Mouse (Mus musculus): ENCODE results near the gene Foxe3. TPM values are rescaled to one million over a fixed set of nuclear protein-coding genes. Genes with fewer than 3 reads are reported as not detected.
A peak's percentile ranks its signal among the peaks of the same experiment; 100 is the strongest.

Gene Foxe3
- polyA plus RNA-seq, 1 experiment from 2014 or later: not detected

DNA sequence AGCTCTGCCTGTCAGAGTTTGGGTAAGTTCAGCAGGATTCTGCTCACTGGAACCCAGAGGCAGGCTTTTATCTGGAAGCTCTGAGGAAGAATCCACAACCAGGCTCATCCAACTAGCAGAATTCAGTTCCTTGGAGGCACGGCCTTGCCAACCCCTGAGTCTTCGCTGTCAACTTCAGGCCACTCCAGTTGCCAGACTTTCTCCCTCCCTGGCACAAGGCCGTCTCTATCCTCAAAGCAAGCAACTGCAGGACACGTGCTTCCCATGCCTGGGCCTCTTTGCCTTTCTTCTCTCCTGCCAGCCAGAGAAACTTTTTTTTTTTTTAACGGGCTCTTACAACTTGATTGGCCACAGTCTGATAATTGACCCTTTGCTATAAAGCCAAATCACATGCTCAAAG, 19.2 kb upstream of the Foxe3 start:
- Histone ChIP-seq H3K4me2 (no peak overlapping the region), H3K9ac (no peak overlapping the region), H3K36me3 (replicated peaks) (no peaks in the 10 kb centered on the region), H3K27me3 (peaks cover 31% of the 10 kb centered on the region), H3K4me1 (replicated peaks) (no peaks in the 10 kb centered on the region), H3K9me3 (replicated peaks) (no peaks in the 10 kb centered on the region), H3K4me3 (replicated peaks) (no peak overlapping the region), H3K27ac (replicated peaks) (no peak overlapping the region)
- ATAC-seq (ENCODE audit: insufficient read depth): no peak
- 48% methylated on average over 5 of the region's 5 CpGs for WGBS (ENCODE audit: insufficient replicate concordance)

- peaks cover 19% of the 10 kb centered on the region for H3K27me3 ChIP-seq
- no peak for ATAC-seq (ENCODE audit: insufficient read depth)
- H3K27ac ChIP-seq (replicated peaks): no peak overlapping the region
- no peak overlapping the region for H3K4me3 ChIP-seq (replicated peaks)
- no peaks in the 10 kb centered on the region for H3K9me3 ChIP-seq (replicated peaks)
- no peaks in the 10 kb centered on the region for H3K4me1 ChIP-seq (replicated peaks)
- no peaks in the 10 kb centered on the region for H3K36me3 ChIP-seq (replicated peaks)
- H3K9ac ChIP-seq: no peak overlapping the region
- WGBS (ENCODE audit: insufficient replicate concordance): 40% methylated on average over 8 of the region's 8 CpGs
- no peak overlapping the region for H3K4me2 ChIP-seq
Observed at GRCm38 (mm10) chr4:114942583-114942982, 16.8 kb upstream of the Foxe3 start.

GRCm38 (mm10) chr4:114942112-114942511, 16.3 kb upstream of the Foxe3 start:
- Histone ChIP-seq H3K27ac (replicated peaks) (no peak overlapping the region), H3K27me3 (peaks cover 21% of the 10 kb centered on the region), H3K9ac (no peak overlapping the region), H3K4me2 (no peak overlapping the region), H3K36me3 (replicated peaks) (no peaks in the 10 kb centered on the region), H3K9me3 (replicated peaks) (no peaks in the 10 kb centered on the region), H3K4me1 (replicated peaks) (no peaks in the 10 kb centered on the region), H3K4me3 (replicated peaks) (no peak overlapping the region)
- WGBS (ENCODE audit: insufficient replicate concordance): 34% methylated on average over 4 of the region's 4 CpGs
- ATAC-seq (ENCODE audit: insufficient read depth): no peak

DNA sequence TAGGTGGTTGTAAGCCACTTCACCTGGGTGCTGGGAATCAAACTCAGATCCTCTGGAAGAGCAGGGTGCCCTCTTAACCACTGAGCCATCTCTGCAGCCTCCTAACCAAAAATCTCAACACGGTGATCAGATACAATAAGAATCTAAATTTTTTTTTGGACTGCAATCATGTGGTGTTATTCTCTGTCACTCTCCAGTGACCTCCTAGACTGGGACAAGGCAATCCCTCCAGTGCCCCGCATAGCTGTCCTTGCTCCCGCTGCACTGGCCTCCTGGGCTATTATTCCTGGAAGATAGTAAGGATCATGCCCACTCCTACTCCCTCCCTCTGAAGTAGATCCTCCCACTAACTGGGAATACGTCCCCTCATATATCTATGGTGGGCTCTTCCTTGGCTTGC, 15.5 kb upstream of the Foxe3 start:
- no peak overlapping the region for H3K9ac ChIP-seq
- 64% methylated on average over 4 of the region's 4 CpGs for WGBS (ENCODE audit: insufficient replicate concordance)
- H3K9me3 ChIP-seq (replicated peaks): no peaks in the 10 kb centered on the region
- no peak for ATAC-seq (ENCODE audit: insufficient read depth)
- H3K4me3 ChIP-seq (replicated peaks): no peak overlapping the region
- no peak overlapping the region for H3K27ac ChIP-seq (replicated peaks)
- no peaks in the 10 kb centered on the region for H3K36me3 ChIP-seq (replicated peaks)
- no peak overlapping the region for H3K4me2 ChIP-seq
- no peaks in the 10 kb centered on the region for H3K4me1 ChIP-seq (replicated peaks)
- H3K27me3 ChIP-seq: peaks cover 21% of the 10 kb centered on the region

DNA sequence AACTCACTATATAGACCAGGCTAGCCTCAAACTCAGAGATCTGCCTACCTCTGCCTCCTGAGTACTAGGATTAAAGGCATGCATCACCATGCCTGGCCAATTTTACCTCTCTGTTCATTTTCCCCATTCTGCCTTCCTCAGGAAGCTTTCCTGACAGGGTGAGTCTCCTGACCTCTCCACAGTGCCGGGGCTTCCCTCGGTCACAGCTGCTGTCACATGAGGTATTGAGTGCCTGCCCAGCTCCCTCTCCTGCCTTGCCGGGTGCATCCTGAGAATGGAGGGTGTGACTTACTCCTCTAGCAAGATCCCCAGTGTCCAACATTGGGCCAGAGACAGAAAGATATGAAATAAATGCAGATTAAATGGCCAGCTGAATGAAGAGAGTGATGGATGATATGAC, 12.4 kb upstream of the Foxe3 start:
- Histone ChIP-seq H3K27ac (replicated peaks) (no peak overlapping the region), H3K27me3 (peaks cover 13% of the 10 kb centered on the region), H3K4me2 (no peak overlapping the region), H3K4me3 (replicated peaks) (no peak overlapping the region), H3K4me1 (replicated peaks) (no peaks in the 10 kb centered on the region), H3K9me3 (replicated peaks) (no peaks in the 10 kb centered on the region), H3K9ac (no peak overlapping the region), H3K36me3 (replicated peaks) (no peaks in the 10 kb centered on the region)
- WGBS (ENCODE audit: insufficient replicate concordance): 46% methylated on average over 3 of the region's 3 CpGs
- no peak for ATAC-seq (ENCODE audit: insufficient read depth)

- peaks cover 18% of the 10 kb centered on the region for H3K27me3 ChIP-seq
- H3K4me1 ChIP-seq (replicated peaks): no peaks in the 10 kb centered on the region
- 42% methylated on average over 4 of the region's 4 CpGs for WGBS (ENCODE audit: insufficient replicate concordance)
- ATAC-seq (ENCODE audit: insufficient read depth): no peak
- H3K9ac ChIP-seq: no peak overlapping the region
- H3K4me3 ChIP-seq (replicated peaks): no peak overlapping the region
- H3K9me3 ChIP-seq (replicated peaks): no peaks in the 10 kb centered on the region
- no peak overlapping the region for H3K27ac ChIP-seq (replicated peaks)
- no peaks in the 10 kb centered on the region for H3K36me3 ChIP-seq (replicated peaks)
- H3K4me2 ChIP-seq: no peak overlapping the region
Observed at GRCm38 (mm10) chr4:114937459-114938047, 11.7 kb upstream of the Foxe3 start.

GRCm38 (mm10) chr4:114934188-114934587, 8.4 kb upstream of the Foxe3 start:
- Histone ChIP-seq H3K9ac (no peak overlapping the region), H3K9me3 (replicated peaks) (no peaks in the 10 kb centered on the region), H3K4me3 (replicated peaks) (no peak overlapping the region), H3K27ac (replicated peaks) (no peak overlapping the region), H3K4me2 (no peak overlapping the region), H3K36me3 (replicated peaks) (no peaks in the 10 kb centered on the region), H3K27me3 (peaks cover 34% of the 10 kb centered on the region), H3K4me1 (replicated peaks) (no peaks in the 10 kb centered on the region)
- 52% methylated on average over 6 of the region's 6 CpGs for WGBS (ENCODE audit: insufficient replicate concordance)
- no peak for ATAC-seq (ENCODE audit: insufficient read depth)

DNA sequence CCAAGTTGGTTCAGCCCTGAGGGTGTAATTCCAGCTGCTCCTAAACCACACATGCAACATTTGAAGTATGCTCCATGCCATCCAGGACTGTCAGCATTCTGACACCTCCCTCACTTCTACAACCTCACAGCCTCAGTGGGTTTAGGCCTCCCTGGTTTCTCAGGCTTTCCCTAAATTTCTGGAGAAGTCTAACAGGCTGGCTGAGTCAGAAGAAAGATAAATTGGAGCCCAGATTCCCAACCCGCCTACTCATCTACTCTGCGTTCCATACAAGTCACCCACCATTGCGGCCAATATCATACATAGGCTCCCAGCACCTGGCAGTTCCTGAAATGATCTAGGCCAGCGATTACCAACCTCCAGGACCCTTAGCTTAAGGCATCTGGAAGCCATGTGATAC, 6.9 kb upstream of the Foxe3 start:
- H3K27me3 ChIP-seq: peaks cover 48% of the 10 kb centered on the region
- no peak for ATAC-seq (ENCODE audit: insufficient read depth)
- no peak overlapping the region for H3K4me2 ChIP-seq
- H3K9me3 ChIP-seq (replicated peaks): no peaks in the 10 kb centered on the region
- H3K4me3 ChIP-seq (replicated peaks): no peak overlapping the region
- H3K9ac ChIP-seq: no peak overlapping the region
- no peaks in the 10 kb centered on the region for H3K4me1 ChIP-seq (replicated peaks)
- H3K27ac ChIP-seq (replicated peaks): no peak overlapping the region
- no peaks in the 10 kb centered on the region for H3K36me3 ChIP-seq (replicated peaks)
- 62% methylated on average over 4 of the region's 4 CpGs for WGBS (ENCODE audit: insufficient replicate concordance)

DNA sequence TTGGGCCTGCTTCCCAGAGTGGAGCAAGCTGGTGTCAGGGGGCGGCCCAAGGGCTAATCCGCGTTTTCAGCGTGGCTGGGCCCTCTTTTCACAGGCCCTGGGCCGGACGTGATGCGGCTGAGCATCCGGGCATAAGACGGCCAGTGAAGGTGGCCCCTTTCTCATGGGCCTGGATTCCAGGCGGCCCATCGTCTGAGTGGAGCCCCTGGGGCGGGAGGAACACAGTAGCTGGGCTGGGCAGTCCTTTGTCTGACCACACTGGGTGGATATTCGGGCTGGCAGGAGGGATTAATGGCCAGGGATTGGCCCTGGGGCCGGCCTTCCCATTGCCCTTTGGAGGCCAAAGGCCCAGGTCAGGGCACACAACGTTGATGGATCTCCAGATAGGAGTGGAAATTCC, 3.3 kb upstream of the Foxe3 start:
- H3K27me3 ChIP-seq: peaks cover 78% of the 10 kb centered on the region

DNA sequence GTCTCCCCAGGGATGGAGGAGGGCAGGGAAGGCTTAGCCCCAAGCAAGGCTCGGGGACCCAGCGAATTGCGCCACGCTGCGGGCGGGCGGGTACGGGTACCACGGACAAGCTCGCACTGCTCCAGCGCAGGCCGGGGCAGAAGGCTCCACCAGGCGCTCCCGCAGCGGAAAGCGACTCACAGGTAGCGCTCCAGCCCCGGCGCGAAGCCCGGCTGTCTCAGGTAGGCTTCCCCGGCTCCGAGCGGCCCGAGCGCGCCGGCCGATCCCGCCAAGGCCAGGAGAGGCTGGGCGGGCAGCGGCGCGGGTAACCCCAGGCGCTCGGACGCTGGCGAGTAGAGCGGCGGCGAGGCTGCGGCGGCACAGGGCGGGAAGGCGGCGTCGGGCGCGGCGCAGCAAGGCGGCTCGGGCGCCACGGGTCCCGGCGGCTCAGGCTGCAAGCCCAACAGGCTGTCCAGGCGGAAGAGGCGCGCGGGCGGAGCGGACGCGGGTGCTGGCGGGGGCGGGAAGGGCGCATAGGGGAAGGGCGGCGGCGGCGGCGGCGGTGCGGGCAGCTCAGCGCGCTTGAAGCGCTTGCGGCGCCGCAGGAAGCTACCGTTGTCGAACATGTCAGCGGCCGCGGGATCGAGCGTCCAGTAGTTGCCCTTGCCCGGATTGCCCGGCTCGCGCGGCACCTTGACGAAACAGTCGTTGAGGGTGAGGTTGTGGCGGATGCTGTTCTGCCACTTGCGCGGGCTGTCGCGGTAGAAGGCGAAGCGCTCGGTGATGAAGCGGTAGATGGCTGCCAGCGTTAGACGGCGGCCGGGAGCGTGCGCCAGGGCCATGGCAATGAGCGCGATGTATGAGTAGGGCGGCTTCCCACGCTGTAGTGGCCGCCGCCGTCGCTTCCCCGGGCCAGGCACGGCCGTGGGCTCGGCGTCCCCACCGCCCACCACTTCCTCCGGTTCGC, 569 bp downstream of the Foxe3 start:
- Histone ChIP-seq H3K36me3 (replicated peaks) (no peaks in the 10 kb centered on the region), H3K9me3 (replicated peaks) (no peaks in the 10 kb centered on the region), H3K4me2 (peak overlapping the region; percentile 54), H3K4me1 (replicated peaks) (0 out of 2 replicates have a peak, but pooled peaks cover 5% of the 10 kb centered on the region), H3K27me3 (peaks cover 87% of the 10 kb centered on the region), H3K9ac (no peak overlapping the region), H3K4me3 (replicated peaks) (peak overlapping the region; percentile 29), H3K27ac (replicated peaks) (no peak overlapping the region)
- no peak for ATAC-seq (ENCODE audit: insufficient read depth)
- WGBS (ENCODE audit: insufficient replicate concordance): 1% methylated on average over 125 of the region's 125 CpGs

More for the DNA sequence above, 3.3 kb upstream of the Foxe3 start:
- H3K36me3 ChIP-seq (replicated peaks): no peaks in the 10 kb centered on the region
- no peak overlapping the region for H3K27ac ChIP-seq (replicated peaks)
- 0 out of 2 replicates have a peak, but pooled peaks cover 5% of the 10 kb centered on the region for H3K4me1 ChIP-seq (replicated peaks)
- ATAC-seq (ENCODE audit: insufficient read depth): no peak
- H3K4me2 ChIP-seq: no peak overlapping the region
- no peaks in the 10 kb centered on the region for H3K9me3 ChIP-seq (replicated peaks)
- 45% methylated on average over 15 of the region's 15 CpGs for WGBS (ENCODE audit: insufficient replicate concordance)
- no peak overlapping the region for H3K4me3 ChIP-seq (replicated peaks)
- no peak overlapping the region for H3K9ac ChIP-seq

- H3K36me3 ChIP-seq (replicated peaks): no peaks in the 10 kb centered on the region
- H3K4me3 ChIP-seq (replicated peaks): no peak overlapping the region
- no peak for ATAC-seq (ENCODE audit: insufficient read depth)
- whole genome bisulfite sequencing (ENCODE audit: insufficient replicate concordance): 34% methylated on average over 2 of the region's 2 CpGs
- no peaks in the 10 kb centered on the region for H3K9me3 ChIP-seq (replicated peaks)
- H3K27ac ChIP-seq (replicated peaks): no peak overlapping the region
- no peak overlapping the region for H3K4me2 ChIP-seq
- no peak overlapping the region for H3K9ac ChIP-seq
- no peaks in the 10 kb centered on the region for H3K4me1 ChIP-seq (replicated peaks)
- peaks cover 80% of the 10 kb centered on the region for H3K27me3 ChIP-seq
Observed at GRCm38 (mm10) chr4:114917091-114917490, 8.7 kb downstream of the Foxe3 start.
